Mouse (Mus musculus): ENCODE measurements around the gene Sik2.

Sik2 gene

DNA sequence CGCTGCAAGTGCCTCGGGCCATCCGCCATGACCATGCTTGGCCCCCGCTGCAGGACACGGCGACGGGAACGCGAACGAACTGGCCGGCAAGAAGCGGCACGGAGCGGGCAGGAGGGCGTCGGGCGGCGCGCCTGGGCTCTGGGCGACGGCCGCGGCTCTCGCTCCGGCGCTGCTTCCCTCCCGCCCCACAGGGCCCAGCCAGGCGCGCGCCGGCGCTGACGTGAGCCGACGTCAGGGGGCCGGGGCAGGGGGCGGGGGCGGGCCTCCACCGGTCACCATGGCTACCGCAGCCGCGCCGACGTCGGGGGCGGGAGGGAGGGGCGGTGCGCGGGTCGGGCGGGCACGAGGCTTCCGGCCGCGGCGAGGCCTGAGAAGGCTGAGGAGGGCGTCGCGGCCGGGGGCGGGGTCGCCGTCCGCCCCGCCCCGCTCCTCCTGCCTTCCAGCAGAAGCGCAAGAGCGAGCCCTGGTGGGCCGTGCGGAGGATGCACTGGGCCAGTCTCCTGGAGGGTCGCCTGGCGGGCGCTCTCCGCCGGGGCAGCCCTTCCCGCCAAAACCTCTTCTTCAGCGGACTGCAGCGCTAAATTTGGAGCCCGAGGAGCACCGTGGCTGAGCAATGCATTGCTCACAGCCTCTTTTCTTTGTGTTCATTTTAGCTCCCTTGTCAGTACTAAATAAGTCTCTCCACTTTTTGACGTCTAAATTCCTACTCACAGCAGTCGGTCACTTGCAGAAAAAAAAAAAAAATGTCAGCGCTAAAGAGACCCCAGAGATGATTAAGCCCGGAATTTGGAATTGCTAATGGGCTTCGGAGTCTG is at the start of gene Sik2:
Gene Sik2, minus strand, starts transcription at position 233 of the 815 bp plus-strand sequence.
- peak; percentile 70 for DNase-seq (ENCODE audit: extremely low read depth, low read depth)

DNA sequence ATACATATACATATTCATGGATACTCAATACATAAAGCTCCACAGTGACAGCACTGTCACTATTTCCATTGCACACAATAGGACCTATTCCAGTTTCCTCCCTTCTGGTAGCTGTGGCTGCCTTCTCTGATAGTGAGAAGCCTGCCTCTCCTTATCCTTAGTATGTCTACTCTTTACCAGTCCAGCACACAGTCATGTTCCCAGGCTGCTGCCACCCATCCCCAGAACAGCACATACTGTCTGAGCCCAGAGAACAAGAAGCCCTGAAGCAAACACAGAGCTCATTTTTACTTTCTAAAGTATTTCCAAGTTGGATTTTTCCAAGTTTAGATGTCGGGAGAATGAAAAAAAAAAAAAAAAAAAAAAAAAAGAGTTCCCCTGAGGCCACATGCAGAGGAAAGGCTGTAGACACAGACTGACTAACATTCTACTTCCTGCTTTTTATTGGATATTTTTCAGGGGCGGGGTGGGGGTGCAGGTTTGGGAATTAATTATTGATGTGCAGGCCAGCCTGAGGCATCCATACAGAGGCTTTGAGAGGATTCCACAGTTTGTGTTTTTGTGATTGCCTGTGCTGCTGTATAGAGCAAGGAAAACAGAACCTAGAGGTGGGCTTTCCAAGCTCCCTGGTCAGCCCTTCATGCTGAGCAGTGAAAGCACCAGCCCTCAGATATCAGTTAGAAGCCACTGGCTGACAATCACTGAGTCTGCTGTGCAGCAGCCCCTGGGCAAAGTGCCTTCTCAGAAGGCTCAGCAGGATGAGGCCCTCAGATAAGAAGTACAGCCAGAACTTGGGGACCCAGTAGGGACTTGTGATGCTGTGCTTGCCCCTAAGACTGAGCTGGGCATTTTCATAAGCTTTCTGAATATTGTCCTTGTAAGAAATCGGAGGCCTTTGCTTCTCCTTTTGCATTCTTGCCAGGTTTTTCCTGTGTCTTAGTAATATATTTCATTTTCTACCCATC is 47.8 kb upstream of the Sik2 start:
- peak; percentile 66 for DNase-seq (ENCODE audit: extremely low read depth, low read depth)

DNA sequence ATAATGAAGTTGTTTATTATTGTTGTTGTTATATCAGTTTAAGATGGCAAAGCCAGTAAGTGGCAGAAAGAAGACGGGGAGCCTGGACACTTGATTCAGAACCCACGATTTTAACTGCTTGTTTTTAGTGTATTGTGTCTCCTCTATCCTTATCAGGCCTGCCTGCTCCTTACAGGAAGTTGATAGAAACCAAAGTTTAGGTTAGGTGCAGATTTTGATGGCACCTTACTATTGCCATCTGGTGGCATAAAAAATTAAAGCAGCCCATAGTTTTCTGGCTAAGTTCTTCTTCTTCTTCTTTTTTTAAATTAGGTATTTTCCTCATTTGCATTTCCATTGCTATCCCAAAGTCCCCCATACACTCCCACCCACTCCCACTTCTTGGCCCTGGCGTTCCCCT is 43.3 kb upstream of the Sik2 start:
- DNase-seq (ENCODE audit: extremely low read depth, low read depth): peak; percentile 45

DNA sequence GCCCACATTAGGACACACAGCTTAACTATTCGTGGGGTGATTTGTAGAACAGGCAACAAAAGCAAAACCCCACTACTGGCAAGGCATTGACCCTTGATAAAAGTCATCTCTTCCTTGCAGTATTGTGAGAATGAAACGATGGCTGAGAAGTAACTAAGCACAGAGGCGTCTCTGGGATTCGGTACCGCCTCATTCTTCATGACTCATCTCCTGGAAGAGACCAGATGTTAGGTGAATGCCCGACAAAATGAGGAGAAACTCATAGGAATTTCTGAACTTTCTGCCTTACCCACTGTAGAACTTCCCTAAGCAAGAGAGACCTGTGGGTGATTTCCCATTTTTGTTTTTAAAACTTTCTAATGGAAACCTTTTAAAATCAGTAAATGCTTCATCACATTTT is 33.3 kb upstream of the Sik2 start:
- no peak for DNase-seq (ENCODE audit: extremely low read depth, low read depth)

DNA sequence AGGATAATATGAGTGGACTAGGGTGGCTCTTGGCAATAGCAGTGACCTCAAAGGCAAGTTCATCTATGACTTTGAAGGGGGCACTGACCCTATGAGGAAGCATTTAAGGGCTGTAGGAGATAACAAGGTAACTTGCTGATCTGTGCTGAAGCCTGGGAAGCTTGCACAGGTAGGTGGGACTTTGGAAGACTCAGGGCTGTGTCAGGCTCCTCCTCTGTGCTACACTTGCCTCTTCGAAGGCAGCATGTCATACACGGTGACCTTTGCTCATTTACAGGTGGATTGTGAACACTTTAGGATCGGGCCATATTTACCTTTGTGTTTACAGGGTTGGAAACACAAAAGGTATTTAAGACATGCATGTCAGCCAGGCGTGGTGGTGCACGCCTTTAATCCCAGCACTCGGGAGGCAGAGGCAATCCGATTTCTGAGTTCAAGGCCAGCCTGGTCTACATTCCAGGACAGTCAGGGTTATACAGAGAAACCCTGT is 32.7 kb upstream of the Sik2 start:
- DNase-seq (ENCODE audit: extremely low read depth, low read depth): no peak

DNA sequence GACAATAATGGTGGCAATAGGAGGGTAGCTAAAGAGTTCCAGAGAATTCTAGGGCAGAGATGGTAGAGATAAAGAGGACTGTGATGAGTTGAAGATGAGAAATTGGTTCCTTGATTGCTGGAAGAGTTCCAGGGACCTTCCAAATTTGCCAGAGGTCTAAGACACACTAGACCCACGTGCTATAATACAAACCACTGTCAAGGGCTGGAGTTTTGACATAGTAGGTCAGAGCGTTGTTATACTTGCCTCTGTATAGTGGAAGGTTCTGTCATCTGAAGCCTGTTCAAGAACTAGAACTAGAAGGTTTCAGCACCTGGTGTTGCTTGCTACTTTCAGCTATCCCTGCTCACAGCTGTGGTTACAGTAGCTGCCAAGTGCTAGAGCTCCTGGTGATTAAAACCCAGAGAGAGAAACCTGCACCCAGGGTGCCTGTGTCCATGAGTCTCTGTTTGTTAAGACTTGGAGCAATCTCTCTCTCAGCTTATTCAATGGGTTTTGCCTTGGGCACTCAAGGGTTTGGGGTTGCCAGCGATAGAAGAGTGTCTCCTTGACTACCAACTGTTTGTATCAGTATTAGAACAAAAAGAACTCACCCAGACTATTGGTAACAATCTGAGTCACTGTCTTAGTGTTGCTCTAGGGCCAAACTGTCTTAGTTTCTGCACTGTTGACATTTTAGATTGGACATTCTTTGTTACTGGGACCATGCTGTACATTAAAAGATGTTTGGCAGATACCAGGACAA is 24.1 kb upstream of the Sik2 start:
- DNase-seq (ENCODE audit: extremely low read depth, low read depth): no peak

DNA sequence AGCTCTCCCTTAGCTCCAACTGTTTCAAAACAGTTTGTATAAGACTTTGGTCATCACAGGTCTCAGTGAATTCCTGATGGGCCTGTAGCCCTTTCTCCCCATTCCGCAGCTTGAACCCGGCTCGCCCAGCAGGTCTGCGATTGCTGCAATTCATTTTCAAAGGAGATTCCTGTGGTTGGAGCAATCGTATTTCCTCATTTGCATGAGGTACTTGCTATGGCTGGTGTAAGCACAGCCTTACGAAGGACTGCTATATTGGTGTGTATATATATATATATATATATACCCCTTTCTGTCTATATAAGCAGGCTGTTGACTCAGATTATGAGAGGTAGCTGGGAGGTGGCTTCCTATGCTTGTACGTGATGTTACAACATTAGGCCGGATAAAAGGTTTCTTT is 23.4 kb upstream of the Sik2 start:
- DNase-seq (ENCODE audit: extremely low read depth, low read depth): no peak

DNA sequence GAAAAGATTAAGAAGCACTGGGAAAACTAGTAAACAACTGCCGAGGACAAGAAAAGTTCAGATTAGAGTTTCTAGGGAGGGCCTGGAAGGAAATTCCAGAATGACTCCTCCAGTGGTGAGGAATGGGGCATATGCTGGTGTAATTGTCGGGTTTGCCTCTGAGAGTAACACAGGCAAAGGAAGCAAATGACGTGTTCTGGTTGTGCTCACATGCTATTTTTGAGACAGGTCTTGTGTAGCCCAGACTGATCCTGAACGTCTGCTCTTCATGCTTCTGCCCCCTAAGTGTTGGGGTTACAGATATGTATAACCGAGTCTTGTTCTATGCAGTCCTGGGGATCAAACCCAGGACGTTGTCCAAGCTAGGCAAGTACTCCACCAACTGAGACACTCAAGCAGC is 22.7 kb upstream of the Sik2 start:
- DNase-seq (ENCODE audit: extremely low read depth, low read depth): no peak

DNA sequence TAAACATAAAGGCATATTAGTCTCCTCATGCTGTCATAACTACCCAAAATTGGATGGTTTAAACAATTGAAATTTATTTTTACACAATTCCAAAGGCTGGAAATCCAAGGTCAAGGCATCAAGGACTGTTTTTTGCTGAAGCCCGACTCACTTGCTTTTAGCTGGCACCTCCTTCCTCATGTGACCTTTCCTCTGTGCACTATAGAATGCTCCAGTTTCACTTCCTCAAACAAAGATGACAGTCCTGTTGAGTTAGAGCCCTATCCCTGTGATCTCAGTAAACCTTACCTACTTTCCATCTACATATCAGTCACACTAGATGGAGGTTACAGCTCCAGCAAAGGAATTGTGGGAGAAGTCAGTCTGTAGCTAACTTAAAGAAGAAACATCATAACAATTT is 21.3 kb upstream of the Sik2 start:
- DNase-seq (ENCODE audit: extremely low read depth, low read depth): peak; percentile 42

DNA sequence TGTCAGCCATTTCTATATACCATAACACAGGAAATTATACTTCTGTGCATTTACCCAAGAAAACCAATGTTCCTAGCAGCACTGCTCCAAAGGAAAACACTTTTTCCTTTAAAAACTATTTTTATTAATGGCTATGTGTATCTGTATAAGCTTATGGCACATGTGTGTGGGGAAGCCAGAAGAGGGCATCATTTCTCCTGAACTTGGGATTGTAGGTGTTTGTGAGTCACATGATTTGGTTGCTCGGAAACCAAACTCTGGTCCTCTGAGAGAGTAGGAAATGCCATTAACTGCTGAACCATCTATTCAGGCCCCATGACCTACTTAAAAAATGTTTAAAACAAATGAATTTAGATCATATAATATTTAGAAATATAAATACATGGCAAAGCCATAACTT is 18.1 kb upstream of the Sik2 start:
- DNase-seq (ENCODE audit: extremely low read depth, low read depth): no peak

DNA sequence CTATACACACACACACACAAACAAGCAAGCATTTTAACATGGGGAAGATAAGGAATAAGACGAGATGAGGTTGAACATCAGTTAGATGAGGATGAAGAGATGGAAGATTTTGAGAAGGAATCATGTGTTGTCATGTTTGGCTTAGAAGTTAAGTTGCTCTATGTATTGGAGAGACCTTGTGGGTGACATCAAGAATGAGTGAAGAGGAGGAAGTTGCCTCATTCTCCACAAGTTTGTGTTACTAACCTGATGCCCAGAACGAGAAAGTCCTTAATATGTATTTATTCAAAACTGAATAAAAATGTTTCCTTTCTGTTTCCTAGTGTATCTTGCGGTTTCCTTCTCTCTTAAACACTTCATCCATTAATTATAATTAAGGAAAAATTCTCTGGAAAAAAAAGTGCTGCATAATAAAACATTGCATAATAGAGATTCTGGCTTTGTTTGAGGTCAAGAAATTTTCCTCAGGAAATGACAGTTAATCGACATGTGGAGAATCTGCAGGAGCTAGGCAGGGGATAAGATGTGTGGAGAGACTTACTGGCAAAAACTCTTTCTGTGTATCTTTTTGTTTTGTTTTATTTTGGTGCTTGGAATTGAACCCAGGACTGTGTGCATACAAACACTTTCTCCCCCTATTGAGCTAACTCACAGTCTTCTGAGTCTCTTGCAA is 12.4 kb upstream of the Sik2 start:
- DNase-seq (ENCODE audit: extremely low read depth, low read depth): no peak

DNA sequence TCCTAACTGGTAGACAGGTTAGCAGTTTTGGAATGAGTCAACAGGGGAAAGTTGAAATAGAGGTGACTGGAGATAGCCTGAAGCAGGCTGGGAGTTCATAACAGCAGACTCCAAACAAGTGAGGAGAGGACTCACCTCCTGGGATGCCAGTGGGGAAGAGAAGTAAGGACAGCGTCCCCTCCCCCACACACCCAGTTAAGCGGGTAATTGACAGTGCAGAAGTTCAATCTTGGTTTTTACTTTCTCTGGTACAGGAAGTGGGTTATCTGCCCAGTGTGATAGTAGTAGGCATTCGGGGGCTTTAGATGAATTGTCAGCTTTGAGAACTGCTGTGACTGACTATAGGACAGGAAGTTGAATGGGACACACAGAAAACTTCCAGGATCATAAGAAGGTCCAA is 11.5 kb upstream of the Sik2 start:
- DNase-seq (ENCODE audit: extremely low read depth, low read depth): peak; percentile 49

DNA sequence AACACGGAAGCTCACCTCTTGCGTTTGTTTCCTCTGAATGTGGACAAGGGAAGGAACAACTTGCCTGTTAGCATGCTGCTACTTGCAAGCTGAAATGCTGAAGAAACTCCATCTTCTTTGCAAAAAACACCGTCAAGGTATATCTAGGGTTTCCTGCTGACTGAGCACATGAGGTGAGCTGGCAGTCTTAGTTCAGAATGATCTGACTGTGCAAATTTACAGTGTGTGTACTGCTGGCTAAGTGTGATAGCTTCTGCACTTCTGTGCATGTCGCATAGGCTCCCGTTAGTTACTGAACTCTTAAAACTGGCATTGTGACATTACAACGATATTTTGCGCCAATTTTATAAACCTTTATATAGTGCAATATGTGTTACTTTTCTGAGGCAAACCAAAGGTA is 10.8 kb upstream of the Sik2 start:
- no peak for DNase-seq (ENCODE audit: extremely low read depth, low read depth)

DNA sequence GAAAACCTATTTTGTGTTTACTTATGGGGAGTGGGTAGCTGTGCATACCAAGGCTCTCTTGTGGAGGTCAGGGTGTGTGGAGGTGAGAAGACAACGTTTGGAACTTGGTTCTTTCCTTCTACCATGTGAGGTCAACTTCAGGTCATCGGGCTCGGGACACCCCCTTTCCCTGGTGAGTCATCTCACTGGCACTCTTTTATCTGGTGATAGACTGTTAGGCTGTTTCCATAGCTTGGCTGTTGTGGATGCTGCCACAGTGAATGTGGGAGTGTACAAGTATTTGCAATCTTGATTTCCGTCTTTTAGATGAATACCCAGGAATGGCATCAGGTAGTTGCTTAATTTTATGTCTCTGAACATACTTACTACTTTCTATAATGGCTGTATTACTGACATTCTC is 6.9 kb upstream of the Sik2 start:
- peak; percentile 10 for DNase-seq (ENCODE audit: extremely low read depth, low read depth)

DNA sequence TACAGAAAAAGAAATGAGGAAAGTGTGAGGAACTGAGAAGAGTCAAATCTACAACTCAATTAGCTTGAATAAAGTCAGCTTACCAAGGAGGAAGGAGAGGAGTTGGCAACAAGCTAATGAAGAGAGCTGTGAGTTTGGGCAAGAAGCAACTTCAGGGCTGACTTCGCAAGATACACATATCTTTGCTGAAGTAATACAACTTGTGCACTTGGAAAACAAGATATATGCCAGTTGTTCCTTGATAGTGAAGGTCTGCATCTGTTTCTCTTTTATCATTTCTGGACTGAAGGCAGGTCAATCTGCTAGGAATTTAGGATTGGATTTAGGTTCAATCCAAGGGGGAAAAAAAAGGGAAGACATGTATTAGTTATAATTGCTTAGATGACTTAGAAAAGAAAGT is 4.8 kb upstream of the Sik2 start:
- no peak for DNase-seq (ENCODE audit: extremely low read depth, low read depth)

DNA sequence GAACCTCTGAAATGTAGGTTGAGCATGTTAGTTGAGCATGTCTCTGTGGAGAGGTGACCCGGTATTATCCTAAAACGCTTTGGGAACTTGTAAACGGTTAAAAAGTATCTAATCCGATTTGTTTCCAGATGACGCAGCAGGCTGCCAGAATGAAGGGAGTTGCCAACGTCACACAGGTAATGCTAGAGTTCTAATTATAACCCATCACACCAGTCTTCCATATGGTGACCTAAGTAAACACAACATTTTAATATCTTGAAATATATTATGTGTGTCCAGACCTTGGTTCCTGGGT is 730 bp upstream of the Sik2 start:
- no peak for DNase-seq (ENCODE audit: extremely low read depth, low read depth)

DNA sequence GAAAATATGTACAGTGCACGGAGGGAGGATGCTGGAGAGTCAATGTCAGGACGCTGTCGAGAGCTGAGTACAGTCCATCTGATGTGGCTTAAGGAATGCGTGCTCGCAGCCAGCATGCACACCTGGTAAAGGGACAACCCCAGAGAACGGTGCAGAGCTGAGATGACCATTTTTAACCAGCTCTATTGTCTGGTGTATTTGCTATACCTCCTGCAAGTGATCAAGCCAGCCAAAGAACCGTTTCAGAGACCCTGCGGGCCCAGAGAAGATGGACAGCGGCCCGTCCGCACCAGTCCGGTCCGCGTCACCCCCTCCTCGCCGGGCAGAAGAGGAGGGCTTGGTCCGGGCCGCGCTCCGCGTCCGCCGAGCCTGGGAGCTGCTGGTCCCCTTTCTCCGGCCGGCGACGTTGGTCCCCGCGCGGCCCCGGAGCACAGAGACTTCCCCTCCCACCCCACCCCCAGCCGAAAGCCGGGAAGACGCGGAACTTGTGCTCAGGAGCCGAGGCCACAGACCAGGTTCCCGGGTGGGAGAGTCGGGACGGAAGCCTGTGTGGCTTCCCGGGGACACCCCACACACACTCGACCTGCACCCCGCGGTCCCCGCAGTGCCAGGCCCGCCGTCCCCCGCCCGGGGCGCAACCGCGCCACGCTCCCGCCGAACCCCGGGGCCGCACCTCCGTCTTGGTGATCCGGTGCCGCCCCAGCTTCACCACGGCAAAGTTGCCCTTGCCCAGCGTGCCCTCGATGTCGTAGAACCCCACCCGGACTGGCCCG is 619 bp downstream of the Sik2 start:
- peak; percentile 39 for DNase-seq (ENCODE audit: extremely low read depth, low read depth)

DNA sequence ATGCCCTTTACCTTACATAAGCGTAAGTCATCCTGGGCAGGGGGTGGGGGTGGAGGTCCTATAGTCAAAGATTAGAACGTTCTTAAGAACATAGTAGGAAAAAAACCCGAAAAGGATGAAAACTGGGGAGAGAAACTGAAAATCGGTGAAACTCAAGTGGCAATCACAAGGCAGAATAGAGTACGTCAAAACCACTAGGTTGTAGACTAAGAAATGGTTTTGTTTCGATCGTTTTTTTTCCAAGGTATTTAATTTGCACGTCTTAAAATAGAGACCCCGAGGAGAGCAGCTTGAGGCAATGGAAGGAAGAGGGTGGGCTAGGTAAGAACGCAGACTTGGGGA is 1.2 kb downstream of the Sik2 start:
- DNase-seq (ENCODE audit: extremely low read depth, low read depth): no peak

DNA sequence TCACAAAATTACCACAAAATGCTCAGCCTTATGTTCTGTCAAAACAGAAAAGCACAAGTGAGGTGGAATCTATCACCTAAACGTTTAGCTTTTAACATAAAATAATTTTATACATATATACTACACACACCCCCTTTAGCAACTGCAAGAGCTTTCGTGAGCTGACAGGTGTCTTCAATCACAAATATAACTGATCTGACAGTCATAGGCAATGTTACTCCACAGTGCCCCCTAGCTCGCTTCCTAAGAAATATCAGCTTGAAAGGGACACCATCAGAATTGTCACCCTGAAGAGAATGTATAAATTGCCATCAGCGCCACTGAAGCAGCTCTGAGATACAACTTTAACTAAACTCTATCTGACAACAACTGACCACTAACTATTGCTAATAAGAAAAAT is 2.0 kb downstream of the Sik2 start:
- peak; percentile 75 for DNase-seq (ENCODE audit: extremely low read depth, low read depth)

DNA sequence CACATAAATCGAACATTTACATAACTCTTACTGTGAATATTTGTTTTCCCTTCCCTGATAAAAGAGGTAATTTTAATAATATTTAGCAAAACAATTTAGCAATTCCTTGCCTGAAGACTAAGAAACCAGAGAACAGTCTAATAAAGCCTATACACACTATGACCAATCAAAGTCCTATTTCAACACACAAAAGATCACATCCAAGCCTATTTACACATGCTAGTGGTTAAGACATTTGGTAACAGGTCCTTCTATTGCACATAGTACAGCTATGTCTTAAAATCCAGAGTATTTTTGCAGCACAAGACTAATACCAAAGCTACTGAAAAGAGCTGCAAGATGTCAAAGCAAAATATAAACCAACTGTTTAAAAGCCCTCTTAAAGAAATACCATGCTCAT is 4.8 kb downstream of the Sik2 start:
- no peak for DNase-seq (ENCODE audit: extremely low read depth, low read depth)

DNA sequence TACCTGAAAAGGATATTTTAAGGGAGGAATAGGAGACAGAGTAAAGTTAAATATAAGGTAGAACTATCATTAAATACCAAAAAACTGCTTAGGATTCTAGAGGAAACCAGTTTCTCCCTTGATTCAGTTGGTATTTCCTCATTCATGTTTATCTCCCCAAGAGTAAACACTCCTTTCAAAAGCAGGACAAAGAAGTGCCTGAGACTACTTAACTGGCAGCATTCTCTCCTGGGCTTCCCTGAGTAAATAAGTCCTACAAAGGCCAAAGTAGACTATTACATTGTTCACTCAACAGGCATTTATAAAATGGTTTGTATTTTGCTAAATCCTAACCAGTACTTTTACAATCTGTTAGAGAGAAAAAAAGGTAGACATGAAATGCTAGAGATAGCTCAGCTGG is 22.2 kb downstream of the Sik2 start:
- no peak for DNase-seq (ENCODE audit: extremely low read depth, low read depth)

Measured in MEL-GATA-1-ER (cell line).